Mouse (Mus musculus) adrenal gland, postnatal 4 days (tissue): ENCODE results near the gene Dscaml1. TPM values are rescaled to one million over a fixed set of nuclear protein-coding genes. Genes with fewer than 3 reads are reported as not detected.

ENCODE experiments used
- total RNA-seq, 2 experiments: library from RNA; stranded (reverse); gene quantifications; 2 replicates each; pipeline ENCODE4 v1.2.3; 2021

The Dscaml1 gene
- total RNA-seq, 2 experiments from 2014 or later, result 2.3 to 2.5 TPM

Other genes with a start within 250 kb of the Dscaml1 start
- gene BC049352, start 244.6 kb upstream of the Dscaml1 start, total RNA-seq, result under 1 TPM in 1 of 2 experiments, not detected in 1; 0.17 TPM
- under 1 TPM in 1 of 2 experiments, not detected in 1; 0.50 TPM for gene Tmprss4, start 222.5 kb upstream of the Dscaml1 start, total RNA-seq
- 1 to 10 TPM; 2.6 to 2.7 TPM for gene Il10ra, start 157.5 kb upstream of the Dscaml1 start, total RNA-seq
- under 1 TPM; 0.17 to 0.28 TPM for gene Tmprss13, start 107.5 kb upstream of the Dscaml1 start, total RNA-seq
- gene Fxyd6, start 56.4 kb upstream of the Dscaml1 start, total RNA-seq, result 100 to 1,000 TPM; 123 to 137 TPM
- 100 to 1,000 TPM in 1 of 2 experiments, 1 to 10 TPM in 1; 8.6 to 119 TPM for gene Fxyd2, start 27.0 kb upstream of the Dscaml1 start, total RNA-seq